In genomic region chr2:68124751-68125150, GRCm38 (mm10) we compare ENCODE assay signal across 9 mouse cellular contexts.
DNase-seq lines count a peak whose midpoint lies in the region; ATAC-seq and TF ChIP-seq lines count a peak whose summit lies in the region.
"Had no signal": no experiment of that assay in that cellular context is flagged by ENCODE, and none has a peak within 500 bp of the region (broad histone marks: within the 10 kb centered on the region; RNA-seq: fewer than 3 reads in every experiment).

No protein-coding gene starts in this region.

- no peak for DNase-seq in kidney, adult 2 months
- no peak for DNase-seq in kidney, postnatal 10 days
- peak; percentile 41 for DNase-seq in ES-CJ7 (ENCODE audit: low read depth, low spot score)
- DNase-seq in adrenal gland, postnatal 14 days, result peak; percentile 57
- peak; percentile 15 for DNase-seq in lung, postnatal 10 days

- no peak overlapping the region for H3K27ac ChIP-seq in kidney, adult 2 months (ENCODE audit: insufficient read depth, low read depth, low read length)
- no peak overlapping the region for H3K27ac ChIP-seq in forebrain, embryonic 13.5 days
- H3K27ac ChIP-seq: hindbrain, embryonic 12.5 days; limb, embryonic 13.5 days had no signal

- no peaks in the 10 kb centered on the region for H3K27me3 ChIP-seq in kidney, adult 2 months (replicated peaks; ENCODE audit: control insufficient read depth, insufficient read depth, low read length)
- no peaks in the 10 kb centered on the region for H3K27me3 ChIP-seq in forebrain, embryonic 13.5 days
- H3K27me3 ChIP-seq: hindbrain, embryonic 12.5 days; limb, embryonic 13.5 days had no signal

- ATAC-seq in inflammation-experienced regulatory T-cells, adult 6 months, result no peak
- ATAC-seq in forebrain, embryonic 13.5 days, result no peak

- no peak overlapping the region for H3K4me2 ChIP-seq in forebrain, embryonic 13.5 days
- H3K4me2 ChIP-seq: hindbrain, embryonic 12.5 days; limb, embryonic 13.5 days had no signal

- H3K36me3 ChIP-seq in kidney, adult 2 months (ENCODE audit: control insufficient read depth, insufficient read depth, low read length), result no peaks in the 10 kb centered on the region
- no peaks in the 10 kb centered on the region for H3K36me3 ChIP-seq in forebrain, embryonic 13.5 days (ENCODE audit: poor library complexity, severe bottlenecking)
- H3K36me3 ChIP-seq: hindbrain, embryonic 12.5 days; limb, embryonic 13.5 days had no signal

- no peaks in the 10 kb centered on the region for H3K4me1 ChIP-seq in kidney, adult 2 months (ENCODE audit: control insufficient read depth, insufficient read depth, low read length)
- no peaks in the 10 kb centered on the region for H3K4me1 ChIP-seq in forebrain, embryonic 13.5 days
- H3K4me1 ChIP-seq: hindbrain, embryonic 12.5 days; limb, embryonic 13.5 days had no signal

- no peak for TF ChIP-seq POLR2A in kidney, adult 2 months (IDR thresholded peaks at IDR 0.05; ENCODE audit: low read depth, low read length)

- H3K9me3 ChIP-seq in forebrain, embryonic 13.5 days (replicated peaks), result no peaks in the 10 kb centered on the region
- H3K9me3 ChIP-seq: hindbrain, embryonic 12.5 days had no signal

- no peak overlapping the region for H3K9ac ChIP-seq in forebrain, embryonic 13.5 days
- H3K9ac ChIP-seq: hindbrain, embryonic 12.5 days; limb, embryonic 13.5 days had no signal

- H3K4me3 ChIP-seq in kidney, adult 2 months (ENCODE audit: insufficient read depth, low read depth, low read length), result no peak overlapping the region
- no peak overlapping the region for H3K4me3 ChIP-seq in forebrain, embryonic 13.5 days
- H3K4me3 ChIP-seq: hindbrain, embryonic 12.5 days; limb, embryonic 13.5 days had no signal

- 43% methylated on average over 6 of the region's 6 CpGs for WGBS in kidney, adult 2 months
- WGBS in forebrain, embryonic 13.5 days, result 64% methylated on average over 6 of the region's 6 CpGs

- TF ChIP-seq CTCF in kidney, adult 2 months (conservative IDR thresholded peaks at IDR 0.05; ENCODE audit: insufficient read depth, insufficient read length, low read depth, low read length), result peak; percentile 36

Comparison
In these comparisons a context has a peak if more than half of its experiments do, and no peak if none do; other contexts are left out.
1. DNase-seq: peak in ES-CJ7 (single experiment), adrenal gland, postnatal 14 days (single experiment) and lung, postnatal 10 days (single experiment); none in kidney, adult 2 months (single experiment) and kidney, postnatal 10 days (single experiment).